Mouse (Mus musculus): ENCODE measurements around the gene Lrmda. TPM values are rescaled to one million over a fixed set of nuclear protein-coding genes. Genes with fewer than 3 reads are reported as not detected.
A peak's percentile ranks its signal among the peaks of the same experiment; 100 is the strongest.

The Lrmda gene
- polyA plus RNA-seq, 1 experiment from 2014 or later, result 0.20 TPM

DNA sequence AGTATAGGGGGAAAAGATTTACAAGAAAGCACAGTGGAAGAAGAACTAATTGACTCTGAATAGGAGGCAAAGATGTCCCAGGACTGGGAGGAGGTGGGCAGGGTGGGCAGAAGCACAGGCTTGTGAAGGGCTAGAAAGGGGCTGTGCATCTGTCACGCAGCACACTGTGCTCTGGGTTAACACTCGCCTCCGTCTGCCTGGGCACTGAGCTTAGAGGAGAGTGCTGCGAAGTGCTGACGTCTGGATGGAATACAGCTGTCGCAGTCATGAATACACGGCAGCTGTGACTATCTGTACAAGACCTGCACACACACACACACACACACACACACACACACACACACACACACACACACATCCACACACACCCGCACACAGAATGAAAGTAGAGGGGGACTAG lies 73.6 kb downstream of the Lrmda start:
- Histone ChIP-seq H3K4me1 (peaks cover 38% of the 10 kb centered on the region), H3K9me3 (peaks cover 9% of the 10 kb centered on the region)

GRCm38 (mm10) chr14:22101961-22102805 lies 82.7 kb downstream of the Lrmda start:
- peaks cover 39% of the 10 kb centered on the region for H3K27me3 ChIP-seq (ENCODE audit: poor library complexity, severe bottlenecking)
- DNase-seq (ENCODE audit: extremely low spot score, low spot score), result no peak
- 90% methylated on average over 14 of the region's 14 CpGs for WGBS

More for the DNA sequence above, 73.6 kb downstream of the Lrmda start:
- WGBS, result 86% methylated on average over 8 of the region's 8 CpGs
- Histone ChIP-seq H3K4me3 (no peak overlapping the region), H3K36me3 (replicated peaks) (0 out of 2 replicates have a peak, but pooled peaks cover 5% of the 10 kb centered on the region), H3K27me3 (ENCODE audit: poor library complexity, severe bottlenecking) (peaks cover 24% of the 10 kb centered on the region), H3K27ac (peak overlapping the region; percentile 16; the same call in 1 of the 2 replicates)
- no peak for DNase-seq (ENCODE audit: extremely low spot score, low spot score)

DNA sequence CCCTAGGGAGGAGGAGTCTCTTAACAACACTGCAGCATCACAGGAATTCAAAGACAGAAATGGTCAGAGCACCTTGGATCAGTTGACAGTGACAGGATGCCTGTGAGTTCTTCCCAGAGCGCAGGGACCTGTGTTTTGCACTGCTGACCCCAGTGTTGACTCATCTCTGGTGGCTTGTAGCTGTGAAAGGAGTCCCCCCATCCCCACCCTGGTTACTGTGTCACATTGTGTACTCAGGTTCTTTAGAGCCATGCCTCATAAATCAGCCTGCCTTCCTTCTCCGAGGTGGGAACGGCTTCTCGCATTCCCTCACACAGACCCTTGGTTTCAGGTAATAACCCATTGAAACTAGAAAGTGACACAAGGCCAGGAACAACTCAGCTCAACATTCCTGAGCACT lies 86.3 kb downstream of the Lrmda start:
- Histone ChIP-seq H3K36me3 (replicated peaks) (no peaks in the 10 kb centered on the region), H3K4me3 (no peak overlapping the region), H3K9me3 (no peaks in the 10 kb centered on the region), H3K4me1 (peaks cover 15% of the 10 kb centered on the region), H3K27me3 (ENCODE audit: poor library complexity, severe bottlenecking) (peaks cover 76% of the 10 kb centered on the region), H3K27ac (no peak overlapping the region)
- 92% methylated on average over 4 of the region's 4 CpGs for WGBS
- no peak for DNase-seq (ENCODE audit: extremely low spot score, low spot score)

More at GRCm38 (mm10) chr14:22101961-22102805, 82.7 kb downstream of the Lrmda start:
- no peaks in the 10 kb centered on the region for H3K36me3 ChIP-seq (replicated peaks)
- H3K4me1 ChIP-seq, result no peaks in the 10 kb centered on the region
- no peak overlapping the region for H3K4me3 ChIP-seq
- H3K27ac ChIP-seq, result no peak overlapping the region
- peaks cover 7% of the 10 kb centered on the region for H3K9me3 ChIP-seq

GRCm38 (mm10) chr14:22106777-22107176 lies 87.3 kb downstream of the Lrmda start:
- H3K4me3 ChIP-seq, result no peak overlapping the region
- H3K27ac ChIP-seq, result no peak overlapping the region
- peaks cover 16% of the 10 kb centered on the region for H3K4me1 ChIP-seq
- no peaks in the 10 kb centered on the region for H3K9me3 ChIP-seq
- H3K27me3 ChIP-seq (ENCODE audit: poor library complexity, severe bottlenecking), result peaks cover 85% of the 10 kb centered on the region
- WGBS, result 78% methylated on average over 3 of the region's 3 CpGs
- no peaks in the 10 kb centered on the region for H3K36me3 ChIP-seq (replicated peaks)
- DNase-seq (ENCODE audit: extremely low spot score, low spot score), result no peak

DNA sequence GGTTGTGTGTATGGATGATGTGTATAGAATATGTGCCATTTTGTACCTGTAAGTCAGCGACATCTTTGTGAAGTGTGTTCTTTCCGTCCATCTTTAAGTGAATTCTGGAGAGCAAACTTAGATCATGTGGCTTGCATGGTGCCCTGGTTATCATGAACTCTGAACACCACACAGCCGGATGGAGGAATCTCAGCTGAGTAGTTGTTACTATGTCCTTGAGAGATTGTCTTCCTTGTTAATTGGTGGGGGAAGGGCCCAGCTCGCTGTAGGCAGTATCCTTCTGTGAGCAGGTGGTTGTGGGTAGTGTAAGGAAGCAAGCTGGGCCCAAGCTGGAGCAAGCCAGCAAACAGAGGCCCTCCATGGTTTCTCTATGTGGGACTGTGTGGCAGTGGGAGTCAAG lies 89.9 kb downstream of the Lrmda start:
- 78% methylated on average over 4 of the region's 4 CpGs for WGBS
- Histone ChIP-seq H3K36me3 (replicated peaks) (no peaks in the 10 kb centered on the region), H3K27ac (0 out of 2 replicates have a peak overlapping the region, but pooled peaks have one; percentile 20), H3K27me3 (ENCODE audit: poor library complexity, severe bottlenecking) (peaks cover 79% of the 10 kb centered on the region), H3K4me1 (peaks cover 37% of the 10 kb centered on the region), H3K9me3 (no peaks in the 10 kb centered on the region), H3K4me3 (no peak overlapping the region)
- DNase-seq (ENCODE audit: extremely low spot score, low spot score), result no peak

DNA sequence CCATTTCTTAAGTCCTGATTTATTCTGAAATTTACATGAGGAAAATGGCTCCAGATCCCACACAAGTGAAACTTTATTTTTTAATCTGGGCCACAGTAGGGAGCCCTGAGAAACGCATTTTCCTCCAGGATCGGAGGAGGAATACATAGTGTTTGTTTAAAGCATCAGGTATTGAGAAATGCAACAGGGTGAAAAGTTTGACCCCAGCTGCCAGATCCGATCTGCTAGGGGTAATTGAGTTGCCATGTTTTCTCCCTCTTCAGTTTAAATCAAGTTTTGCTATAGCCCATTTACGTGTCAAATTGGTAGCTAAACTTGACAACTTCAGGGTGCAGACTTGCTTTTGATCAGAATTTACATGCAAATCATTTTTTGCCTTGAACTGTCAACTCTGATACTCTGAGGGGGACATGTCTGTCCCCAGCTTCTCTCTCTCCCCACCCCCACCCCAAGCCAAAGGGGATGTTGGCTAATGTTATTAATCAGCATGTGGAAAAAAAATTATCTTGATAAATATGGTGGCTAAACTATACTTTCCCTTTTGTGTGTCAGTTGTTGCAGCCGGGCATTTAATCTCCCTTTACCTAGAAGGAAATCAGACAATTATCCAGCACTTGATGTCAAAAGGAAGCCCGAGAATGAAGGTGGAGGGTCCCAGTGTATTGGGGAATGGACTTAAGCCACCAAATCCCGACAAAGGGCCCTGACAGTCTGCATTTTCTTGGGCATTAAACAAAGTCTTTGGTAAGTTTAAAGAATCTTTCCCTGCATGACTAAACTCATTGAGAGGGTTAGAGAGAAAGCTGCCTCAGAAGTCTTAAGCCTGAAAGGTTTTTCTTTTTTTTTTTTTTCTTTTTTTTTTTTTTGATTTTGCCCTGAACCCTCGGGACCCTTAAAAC lies 94.2 kb downstream of the Lrmda start:
- peaks cover 77% of the 10 kb centered on the region for H3K27me3 ChIP-seq (ENCODE audit: poor library complexity, severe bottlenecking)

GRCm38 (mm10) chr14:22114651-22115351 lies 95.3 kb downstream of the Lrmda start:
- H3K27me3 ChIP-seq (ENCODE audit: poor library complexity, severe bottlenecking), result peaks cover 77% of the 10 kb centered on the region
- 16% methylated on average over 18 of the region's 18 CpGs for WGBS

More for the DNA sequence above, 94.2 kb downstream of the Lrmda start:
- WGBS, result 7% methylated on average over 8 of the region's 8 CpGs
- Histone ChIP-seq H3K27ac (0 out of 2 replicates have a peak overlapping the region, but pooled peaks have one; percentile 44), H3K4me1 (peaks cover 63% of the 10 kb centered on the region), H3K4me3 (peak overlapping the region; percentile 2; the same call in 1 of the 2 replicates), H3K9me3 (no peaks in the 10 kb centered on the region), H3K36me3 (replicated peaks) (no peaks in the 10 kb centered on the region)
- DNase-seq (ENCODE audit: extremely low spot score, low spot score), result peak; percentile 51

GRCm38 (mm10) chr14:22118096-22118495 lies 98.6 kb downstream of the Lrmda start:
- DNase-seq (ENCODE audit: extremely low spot score, low spot score), result no peak
- Histone ChIP-seq H3K4me1 (peaks cover 43% of the 10 kb centered on the region), H3K4me3 (no peak overlapping the region), H3K27me3 (ENCODE audit: poor library complexity, severe bottlenecking) (peaks cover 52% of the 10 kb centered on the region), H3K9me3 (no peaks in the 10 kb centered on the region), H3K36me3 (replicated peaks) (no peaks in the 10 kb centered on the region), H3K27ac (no peak overlapping the region)
- WGBS, result 77% methylated on average over 6 of the region's 6 CpGs

More at GRCm38 (mm10) chr14:22114651-22115351, 95.3 kb downstream of the Lrmda start:
- Histone ChIP-seq H3K27ac (peak overlapping the region; percentile 80), H3K4me1 (peaks cover 63% of the 10 kb centered on the region), H3K4me3 (0 out of 2 replicates have a peak overlapping the region, but pooled peaks have one; percentile 10), H3K9me3 (no peaks in the 10 kb centered on the region), H3K36me3 (replicated peaks) (no peaks in the 10 kb centered on the region)
- DNase-seq (ENCODE audit: extremely low spot score, low spot score), result peak; percentile 66

GRCm38 (mm10) chr14:22118512-22118911 lies 99.0 kb downstream of the Lrmda start:
- Histone ChIP-seq H3K27me3 (ENCODE audit: poor library complexity, severe bottlenecking) (peaks cover 57% of the 10 kb centered on the region), H3K4me1 (peaks cover 39% of the 10 kb centered on the region), H3K9me3 (no peaks in the 10 kb centered on the region), H3K27ac (no peak overlapping the region), H3K4me3 (no peak overlapping the region), H3K36me3 (replicated peaks) (no peaks in the 10 kb centered on the region)
- no peak for DNase-seq (ENCODE audit: extremely low spot score, low spot score)
- WGBS, result 68% methylated on average over 4 of the region's 4 CpGs

DNA sequence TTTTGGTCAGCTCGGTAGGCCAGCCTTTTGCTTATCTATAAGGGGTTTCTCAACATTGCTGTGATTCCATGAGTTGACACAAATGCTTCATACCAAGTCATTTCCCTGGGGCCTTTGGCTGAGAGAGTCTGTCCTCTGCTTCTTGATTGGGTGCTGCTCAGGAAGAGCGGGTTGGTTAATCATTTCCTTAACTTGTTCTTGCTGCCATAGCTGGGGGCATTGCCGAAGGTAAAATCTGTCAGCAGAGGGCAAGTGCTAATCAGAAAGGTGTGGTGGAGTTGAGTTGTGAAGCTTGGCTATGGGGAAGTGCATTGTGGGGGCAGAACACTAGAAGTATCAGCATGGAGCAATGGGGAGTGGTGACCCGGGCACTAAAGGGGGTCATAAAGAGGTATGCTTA lies 106.8 kb downstream of the Lrmda start:
- no peaks in the 10 kb centered on the region for H3K9me3 ChIP-seq
- WGBS, result 75% methylated on average over 4 of the region's 4 CpGs
- H3K4me1 ChIP-seq, result peaks cover 7% of the 10 kb centered on the region
- peaks cover 63% of the 10 kb centered on the region for H3K27me3 ChIP-seq (ENCODE audit: poor library complexity, severe bottlenecking)
- no peaks in the 10 kb centered on the region for H3K36me3 ChIP-seq (replicated peaks)
- no peak overlapping the region for H3K4me3 ChIP-seq
- DNase-seq (ENCODE audit: extremely low spot score, low spot score), result no peak
- H3K27ac ChIP-seq, result no peak overlapping the region

DNA sequence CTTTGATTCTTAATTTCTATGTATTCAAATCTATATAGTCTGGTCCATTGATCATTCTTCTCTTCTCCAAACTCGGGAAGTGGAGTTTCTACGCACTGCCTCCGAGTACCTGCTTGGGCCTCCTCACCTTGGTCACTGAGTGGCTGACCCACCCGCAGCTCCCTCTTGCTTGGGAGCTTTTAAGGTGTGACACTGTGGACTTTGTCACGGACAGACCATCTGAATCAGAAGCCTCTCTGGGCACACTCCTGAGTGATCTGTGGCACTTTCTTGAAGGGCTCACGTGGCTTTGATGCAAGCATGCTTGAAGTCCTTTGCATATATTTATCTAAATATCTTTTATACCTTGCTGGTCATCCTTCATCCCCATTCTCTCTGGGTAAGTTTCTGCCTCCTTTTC lies 107.3 kb downstream of the Lrmda start:
- no peaks in the 10 kb centered on the region for H3K36me3 ChIP-seq (replicated peaks)
- H3K4me1 ChIP-seq, result peaks cover 9% of the 10 kb centered on the region
- H3K9me3 ChIP-seq, result no peaks in the 10 kb centered on the region
- no peak overlapping the region for H3K27ac ChIP-seq
- WGBS, result 88% methylated on average over 6 of the region's 6 CpGs
- no peak overlapping the region for H3K4me3 ChIP-seq
- peaks cover 63% of the 10 kb centered on the region for H3K27me3 ChIP-seq (ENCODE audit: poor library complexity, severe bottlenecking)
- no peak for DNase-seq (ENCODE audit: extremely low spot score, low spot score)

DNA sequence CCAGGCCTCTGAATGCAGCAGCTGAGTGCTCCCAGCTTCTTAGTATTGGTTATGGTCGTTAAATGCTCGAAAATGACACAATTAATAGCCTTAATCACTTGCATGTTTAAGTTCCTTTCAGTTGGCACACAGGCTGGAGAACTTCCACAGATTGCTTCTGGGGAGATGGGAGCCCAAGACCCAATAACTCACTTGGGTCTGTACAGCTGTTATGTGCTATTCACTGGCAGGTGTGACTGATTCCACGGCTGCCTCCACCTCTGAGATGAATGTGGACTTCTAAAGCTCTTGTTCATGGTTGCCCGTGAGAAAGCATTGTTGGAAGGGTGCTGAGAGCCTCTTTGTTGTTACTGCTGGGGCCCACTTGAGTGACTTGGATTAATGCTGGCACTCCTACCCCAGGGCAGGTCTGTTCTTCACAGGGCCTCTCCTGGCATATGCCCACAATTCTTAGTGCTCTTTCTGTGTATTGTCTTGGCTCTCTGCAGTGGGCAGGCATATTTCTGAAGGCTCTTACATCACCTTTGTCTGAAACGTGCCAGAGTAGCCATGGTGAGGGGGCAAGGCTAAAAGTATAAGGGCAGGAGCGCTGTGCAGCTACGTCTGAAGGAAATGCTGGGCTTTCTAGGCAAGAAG lies 111.6 kb downstream of the Lrmda start:
- H3K27ac ChIP-seq, result no peak overlapping the region
- 72% methylated on average over 7 of the region's 7 CpGs for WGBS
- H3K36me3 ChIP-seq (replicated peaks), result no peaks in the 10 kb centered on the region
- H3K4me1 ChIP-seq, result peaks cover 9% of the 10 kb centered on the region
- no peak for DNase-seq (ENCODE audit: extremely low spot score, low spot score)
- H3K4me3 ChIP-seq, result no peak overlapping the region
- H3K27me3 ChIP-seq (ENCODE audit: poor library complexity, severe bottlenecking), result peaks cover 26% of the 10 kb centered on the region
- H3K9me3 ChIP-seq, result peaks cover 11% of the 10 kb centered on the region

Data from forebrain, embryonic 10.5 days (tissue).